Mouse (Mus musculus) megakaryocyte-erythroid progenitor cell, adult 5-6 weeks (primary cell): Measurements from ENCODE around the gene Mast3. TPM values are rescaled to one million over a fixed set of nuclear protein-coding genes. Genes with fewer than 3 reads are reported as not detected.

Experiments
- ATAC-seq: replicated peaks from 2 replicates; pipeline ENCODE4 v1.8.0; 2016; ENCODE audit warnings: mild to moderate bottlenecking, inconsistent platforms; ENCODE audit not compliant: severe bottlenecking, poor library complexity, low FRiP score, low TSS enrichment
- total RNA-seq, 2 experiments: library from RNA; stranded (forward) in 1 of 2; stranded (reverse) in 1 of 2; fragments of 200-1000, 215-1000 nt in 1 of 2; fragments of >200 nt in 1 of 2; fragmentation: Nextera tagmentation in 1 of 2; gene quantifications; 2 replicates each; pipeline ENCODE4 v1.2.3; 2014 to 2017

Gene Mast3
- total RNA-seq, 2 experiments from 2014 or later: 6.2 to 54.3 TPM

GRCm38 (mm10) chr8:70789046-70789445 is 15.8 kb downstream of the Mast3 start:
- no peak for ATAC-seq

GRCm38 (mm10) chr8:70787941-70788667 is 16.8 kb downstream of the Mast3 start:
- no peak for ATAC-seq

- ATAC-seq: no peak
Observed at GRCm38 (mm10) chr8:70787051-70787445, 17.8 kb downstream of the Mast3 start.

- no peak for ATAC-seq
Observed at GRCm38 (mm10) chr8:70786291-70787050, 18.4 kb downstream of the Mast3 start.

- no peak for ATAC-seq
Observed at GRCm38 (mm10) chr8:70780093-70780492, 24.8 kb downstream of the Mast3 start.

GRCm38 (mm10) chr8:70776496-70777444 is 28.1 kb downstream of the Mast3 start, which contains the start of gene Pik3r2:
TSS of gene Pik3r2 (minus strand) at chr8:70776713.
- peak; percentile 78 for ATAC-seq

- no peak for ATAC-seq
Observed at GRCm38 (mm10) chr8:70775851-70776495, 28.9 kb downstream of the Mast3 start.

GRCm38 (mm10) chr8:70775227-70775626 is 29.6 kb downstream of the Mast3 start:
- ATAC-seq: no peak

GRCm38 (mm10) chr8:70774740-70775139 is 30.1 kb downstream of the Mast3 start:
- ATAC-seq: no peak

- peak; percentile 16; the same call in 1 of the 2 replicates for ATAC-seq
Observed at GRCm38 (mm10) chr8:70773833-70774232, 31.0 kb downstream of the Mast3 start.

- no peak for ATAC-seq
Observed at GRCm38 (mm10) chr8:70773410-70773809, 31.4 kb downstream of the Mast3 start.

GRCm38 (mm10) chr8:70772890-70773289 is 32.0 kb downstream of the Mast3 start:
- no peak for ATAC-seq

- ATAC-seq: no peak
Observed at GRCm38 (mm10) chr8:70772075-70772474, 32.8 kb downstream of the Mast3 start.

GRCm38 (mm10) chr8:70771217-70771616 is 33.6 kb downstream of the Mast3 start:
- no peak for ATAC-seq

GRCm38 (mm10) chr8:70770748-70771147 is 34.1 kb downstream of the Mast3 start:
- ATAC-seq: no peak

- ATAC-seq: peak; percentile 14
Observed at GRCm38 (mm10) chr8:70769858-70770257, 35.0 kb downstream of the Mast3 start.

- peak; percentile 71 for ATAC-seq
Observed at GRCm38 (mm10) chr8:70769359-70769758, 35.5 kb downstream of the Mast3 start.

- no peak for ATAC-seq
Observed at GRCm38 (mm10) chr8:70768956-70769355, 35.9 kb downstream of the Mast3 start.

- ATAC-seq: no peak
Observed at GRCm38 (mm10) chr8:70768231-70768776, 36.5 kb downstream of the Mast3 start.
